Mouse (Mus musculus): ENCODE measurements at regions not wholly inside any gene's neighbourhood (a gene's known extent, or its start where the extent isn't known, plus 50 kb on each side); places are given as distances from the start of the nearest gene placed in this dataset.

- DNase-seq (ENCODE audit: inconsistent age in 2 of 2, low spot score in 1 of 2): no peak
Measured at GRCm38 (mm10) chr13:28759026-28759425, 194.5 kb downstream of the Sox4 start.

GRCm38 (mm10) chr13:28757846-28758522 lies 195.5 kb downstream of the Sox4 start:
- DNase-seq (ENCODE audit: inconsistent age in 2 of 2, low spot score in 1 of 2): peak; percentile 56 to 74

DNA sequence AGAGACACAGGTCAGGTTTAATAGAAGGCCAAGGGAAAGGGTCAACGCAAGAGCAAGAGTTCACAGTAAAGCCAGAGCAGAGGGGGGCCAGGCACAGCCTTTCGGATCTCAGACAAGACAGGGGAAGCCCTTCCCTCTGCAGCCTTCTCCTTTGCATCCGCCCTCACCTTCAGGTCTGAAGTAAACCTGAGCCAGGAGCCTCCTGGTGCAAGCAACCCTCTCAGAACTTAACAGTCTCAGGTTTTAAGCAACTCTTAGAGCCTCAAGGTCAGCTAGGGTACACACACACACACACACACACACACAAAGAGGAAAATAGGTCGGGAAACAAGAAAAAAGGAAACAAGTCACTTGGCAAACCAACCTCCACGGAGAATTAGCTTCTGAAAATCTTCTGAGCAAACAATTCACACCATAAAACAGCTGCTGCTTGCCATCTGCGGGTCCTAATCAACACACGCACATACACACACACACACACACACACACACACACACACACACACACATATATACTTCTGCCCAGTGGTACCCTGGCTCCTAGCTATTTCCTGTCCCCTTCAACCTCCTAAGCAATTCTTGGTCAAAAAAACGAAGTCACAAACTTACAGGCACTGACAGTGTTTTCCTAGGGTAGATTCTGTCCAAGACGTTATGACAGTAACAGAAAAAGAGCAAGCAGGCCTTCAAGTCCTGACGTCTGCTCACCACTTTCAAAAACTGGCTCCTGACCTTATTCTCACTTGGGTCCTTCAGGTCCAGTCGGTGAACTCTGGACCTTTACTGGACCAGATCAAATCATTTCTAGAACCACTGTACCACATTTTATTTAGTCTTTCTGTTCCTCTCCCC lies 196.4 kb downstream of the Sox4 start:
- DNase-seq (ENCODE audit: inconsistent age in 2 of 2, low spot score in 1 of 2): peak in 1 of 2 experiments; percentile 43

GRCm38 (mm10) chr13:28754207-28754606 lies 199.3 kb downstream of the Sox4 start:
- DNase-seq (ENCODE audit: inconsistent age in 2 of 2, low spot score in 1 of 2): no peak

DNA sequence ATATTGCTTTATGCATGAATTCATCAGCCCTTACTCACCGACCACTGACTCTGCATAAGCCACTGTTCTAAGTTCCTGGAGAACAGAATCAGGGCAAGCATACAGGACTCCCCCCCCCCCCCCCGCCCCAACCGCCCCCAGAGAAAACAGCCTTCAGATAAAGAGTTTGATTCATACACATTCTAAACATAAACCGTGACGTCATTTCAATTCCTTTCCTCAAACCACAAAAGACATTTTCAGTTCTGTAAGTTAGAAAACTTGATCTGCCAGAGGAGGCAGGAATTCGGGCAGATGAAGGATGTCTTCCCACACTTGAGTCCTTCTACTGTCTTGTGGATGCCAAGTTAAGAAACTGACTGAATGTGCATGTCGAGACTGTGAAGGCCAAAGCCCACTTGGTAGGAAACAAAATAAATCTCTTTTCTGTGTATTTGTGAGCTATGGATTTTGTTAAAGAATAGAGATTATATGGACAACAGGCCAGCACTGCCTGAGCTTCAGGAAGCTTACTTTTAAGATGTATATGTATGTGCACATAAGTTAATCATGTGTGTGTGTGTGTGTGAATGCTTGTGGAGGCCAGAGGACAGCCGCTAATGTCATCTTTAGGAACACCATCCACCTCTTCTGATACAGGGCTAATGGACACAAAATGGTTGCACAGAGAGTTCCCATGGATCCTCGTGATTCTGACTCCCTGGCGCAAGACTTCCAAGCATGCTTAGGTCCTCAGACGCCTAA lies 202.4 kb downstream of the Sox4 start:
- no peak for DNase-seq (ENCODE audit: inconsistent age in 2 of 2, low spot score in 1 of 2)

- no peak for DNase-seq (ENCODE audit: inconsistent age in 2 of 2, low spot score in 1 of 2)
Measured at GRCm38 (mm10) chr13:28740158-28740670, 213.3 kb downstream of the Sox4 start.

DNA sequence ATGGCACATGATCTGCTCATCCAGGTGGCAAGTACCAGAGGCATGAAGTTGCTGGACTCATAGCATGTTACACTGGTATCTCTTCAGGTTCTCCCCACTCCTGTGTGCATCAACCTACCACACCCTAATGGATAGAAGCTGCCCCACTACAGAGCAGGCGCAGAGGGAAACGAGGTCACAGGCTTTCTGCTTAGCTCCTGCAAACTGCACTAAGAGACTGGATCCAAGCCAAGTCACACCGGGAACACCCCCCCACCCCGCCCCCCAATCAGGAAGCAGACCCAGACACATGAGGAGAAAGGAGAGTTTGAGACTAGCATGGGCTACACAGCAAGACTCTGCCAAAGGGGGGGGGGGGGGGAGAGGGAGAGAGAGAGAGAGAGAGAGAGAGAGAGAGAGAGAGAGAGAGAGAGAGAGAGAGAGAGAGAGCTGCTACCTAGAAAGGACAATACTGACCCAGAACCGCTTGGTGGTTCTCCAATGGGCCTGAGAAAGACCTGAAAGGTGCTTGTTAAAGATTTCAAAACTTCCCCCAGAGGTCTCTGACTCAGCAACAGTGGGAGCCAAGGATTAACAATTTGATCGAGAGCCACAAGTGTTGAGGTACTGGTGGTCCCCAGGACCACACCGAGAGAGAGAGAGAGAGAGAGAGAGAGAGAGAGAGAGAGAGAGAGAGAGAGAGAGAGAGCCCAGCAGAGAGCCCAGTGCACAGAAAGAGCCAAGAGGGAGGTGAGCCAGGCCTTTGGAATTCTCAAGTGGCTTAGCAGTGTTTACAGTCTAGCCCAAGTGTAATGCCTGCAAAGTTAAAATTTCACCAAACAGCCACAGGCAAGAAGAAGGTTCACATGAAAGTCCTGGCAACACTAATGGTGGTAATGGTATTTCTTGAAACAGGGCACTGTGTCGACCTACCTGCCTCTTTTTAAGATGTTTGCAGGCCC lies 215.1 kb downstream of the Sox4 start:
- DNase-seq (ENCODE audit: inconsistent age in 2 of 2, low spot score in 1 of 2): no peak

DNA sequence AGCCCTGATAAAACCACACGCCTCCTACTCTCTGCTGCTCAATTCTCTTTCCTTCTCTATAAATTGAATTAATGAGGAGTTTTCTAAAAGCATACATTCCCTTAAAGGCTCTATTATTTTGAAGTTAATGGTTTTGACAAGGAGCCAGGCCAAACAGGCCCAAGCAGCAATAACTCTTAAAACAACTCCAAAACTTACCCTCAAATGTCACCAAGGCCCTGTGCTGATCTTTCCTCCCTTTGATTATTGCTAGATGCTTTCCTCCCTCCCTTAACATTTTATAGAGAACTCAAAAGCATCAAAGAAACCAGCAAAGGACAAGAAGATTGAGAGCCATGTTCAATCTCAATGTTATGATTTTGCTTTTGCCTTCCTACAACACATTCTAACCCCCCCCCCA lies 221.0 kb downstream of the Sox4 start:
- no peak for DNase-seq (ENCODE audit: inconsistent age in 2 of 2, low spot score in 1 of 2)

DNA sequence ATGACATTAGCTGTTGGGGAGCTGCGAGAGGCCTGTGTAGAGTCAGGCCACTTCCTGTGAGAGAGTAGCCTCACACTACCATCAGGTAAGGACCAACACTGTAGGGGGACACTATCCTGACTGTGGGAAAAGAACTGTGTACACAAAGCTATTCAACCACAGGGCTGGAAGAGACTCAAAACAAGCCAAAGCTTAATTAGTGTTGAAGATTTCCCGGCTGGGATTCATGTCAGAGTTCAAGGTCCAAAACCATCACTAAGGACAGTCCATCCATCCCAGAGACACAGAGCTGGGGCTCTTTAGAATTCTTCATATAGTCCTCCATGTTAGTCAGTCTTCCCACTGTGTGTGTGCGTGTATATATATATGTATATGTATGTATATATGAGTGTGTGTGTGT lies 221.5 kb downstream of the Sox4 start:
- DNase-seq (ENCODE audit: inconsistent age in 2 of 2, low spot score in 1 of 2): no peak

- no peak for DNase-seq (ENCODE audit: inconsistent age in 2 of 2, low spot score in 1 of 2)
Measured at GRCm38 (mm10) chr13:28730059-28730580, 223.4 kb downstream of the Sox4 start.

GRCm38 (mm10) chr13:28728768-28729167 lies 224.7 kb downstream of the Sox4 start:
- no peak for DNase-seq (ENCODE audit: inconsistent age in 2 of 2, low spot score in 1 of 2)

- DNase-seq (ENCODE audit: inconsistent age in 2 of 2, low spot score in 1 of 2): peak; percentile 26 to 51
Measured at GRCm38 (mm10) chr13:28724300-28724699, 229.2 kb downstream of the Sox4 start.

- no peak for DNase-seq (ENCODE audit: inconsistent age in 2 of 2, low spot score in 1 of 2)
Measured at GRCm38 (mm10) chr13:28722074-28722473, 231.4 kb downstream of the Sox4 start.

- DNase-seq (ENCODE audit: inconsistent age in 2 of 2, low spot score in 1 of 2): no peak
Measured at GRCm38 (mm10) chr13:28721548-28721981, 231.9 kb downstream of the Sox4 start.

- no peak for DNase-seq (ENCODE audit: inconsistent age in 2 of 2, low spot score in 1 of 2)
Measured at GRCm38 (mm10) chr13:28720639-28721239, 232.8 kb downstream of the Sox4 start.

DNA sequence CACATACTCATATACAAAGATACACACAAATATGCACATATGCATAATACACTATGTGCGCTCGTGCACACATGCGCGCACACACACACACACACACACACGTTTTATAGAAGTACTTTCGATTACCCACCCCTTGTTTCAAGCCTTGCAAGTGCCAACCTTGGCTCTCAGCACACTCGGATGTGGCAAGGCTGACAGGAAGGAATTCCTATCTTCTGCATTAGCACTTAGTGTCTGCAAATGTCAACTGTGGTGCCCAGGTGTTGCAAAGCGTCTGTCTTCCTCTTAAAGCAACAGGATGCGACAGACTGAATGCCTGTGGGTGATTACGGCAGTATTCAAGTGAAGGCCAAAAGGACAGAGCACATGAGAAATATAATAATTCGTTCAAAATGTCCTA lies 233.3 kb downstream of the Sox4 start:
- no peak for DNase-seq (ENCODE audit: inconsistent age in 2 of 2, low spot score in 1 of 2)

- DNase-seq (ENCODE audit: inconsistent age in 2 of 2, low spot score in 1 of 2): no peak
Measured at GRCm38 (mm10) chr13:28718868-28719265, 234.6 kb downstream of the Sox4 start.

- peak; percentile 25 to 54 for DNase-seq (ENCODE audit: inconsistent age in 2 of 2, low spot score in 1 of 2)
Measured at GRCm38 (mm10) chr13:28718169-28718867, 235.2 kb downstream of the Sox4 start.

DNA sequence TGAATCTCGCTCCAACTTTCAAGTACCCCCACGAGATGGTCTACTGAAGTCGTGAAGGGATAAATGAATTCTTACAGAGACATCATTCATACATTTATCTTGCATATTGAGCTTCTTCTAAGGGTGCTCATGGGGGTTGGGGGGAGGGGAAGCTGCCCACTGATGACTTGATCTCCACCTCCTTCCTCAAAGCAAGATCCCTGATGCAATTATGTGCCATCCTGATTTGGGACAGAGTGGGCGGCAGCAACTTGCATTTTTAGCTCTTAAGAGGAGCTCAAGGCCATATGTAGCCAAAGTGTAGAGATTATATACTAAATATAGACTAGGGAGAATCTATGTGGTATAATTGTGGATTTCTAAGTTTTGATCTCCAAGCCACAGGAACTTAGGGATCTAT lies 236.1 kb downstream of the Sox4 start:
- no peak for DNase-seq (ENCODE audit: inconsistent age in 2 of 2, low spot score in 1 of 2)
